ENCODE assay signal across 13 mouse cellular contexts in genomic region chr15:5514217-5514616, GRCm38 (mm10).
DNase-seq lines count a peak whose midpoint lies in the region.
"Had no signal": no experiment of that assay in that cellular context is flagged by ENCODE, and none has a peak within 500 bp of the region (broad histone marks: within the 10 kb centered on the region; RNA-seq: fewer than 3 reads in every experiment).

No protein-coding gene starts in this region.

- DNase-seq in left cerebral cortex, postnatal 25 days (ENCODE audit: low spot score in 2 of 2): peak; percentile 3 to 15
- no peak for DNase-seq in left cerebral cortex, postnatal 10 days (ENCODE audit: extremely low spot score in 1 of 2, low spot score in 2 of 2)
- peak; percentile 97 for DNase-seq in Muller cell, postnatal 12 days (ENCODE audit: inconsistent ontology term)
- peak; percentile 85 for DNase-seq in induced T-regulatory cell, adult 2 months (ENCODE audit: low read depth)
- DNase-seq in thymus, postnatal 10 days (ENCODE audit: low spot score in 2 of 2): peak; percentile 53 to 57
- DNase-seq in adrenal gland, postnatal 36 days: no peak
- no peak for DNase-seq in kidney, postnatal 10 days
- no peak for DNase-seq in cerebellum, adult 11 months
- DNase-seq: cerebellum, adult 18-20 months; gastrocnemius, postnatal 36 days; heart, postnatal 36 days; kidney, adult 8-10 months; layer of hippocampus, adult 9-11 months had no signal

- intact Hi-C loops in left cerebral cortex, postnatal 25 days (cut with DNase I): no loop called here
- intact Hi-C loops in left cerebral cortex, postnatal 10 days (cut with DNase I): no loop called here

Comparison
In these comparisons a context has a peak if more than half of its experiments do, and no peak if none do; other contexts are left out.
1. DNase-seq: peak in left cerebral cortex, postnatal 25 days (2 of 2), Muller cell, postnatal 12 days (single experiment), induced T-regulatory cell, adult 2 months (single experiment) and thymus, postnatal 10 days (2 of 2); none in left cerebral cortex, postnatal 10 days (0 of 2), adrenal gland, postnatal 36 days (0 of 2), kidney, postnatal 10 days (single experiment) and cerebellum, adult 11 months (single experiment).